Mouse (Mus musculus) E14TG2a.4 (cell line): ENCODE data around the gene Smarcad1.

Source experiments
- H3K27me3 ChIP-seq: 2 replicates; pipeline ENCODE4 v1.6.1; 2014; ENCODE audit warnings: low read length, control low read depth; ENCODE audit not compliant: insufficient read depth
- H3K36me3 ChIP-seq: 2 replicates; pipeline ENCODE4 v1.6.1; 2014; ENCODE audit warnings: low read length, control low read depth; ENCODE audit not compliant: insufficient read depth
- H3K4me1 ChIP-seq: replicated peaks from 2 replicates; pipeline ENCODE4 v1.6.1; 2014; ENCODE audit warnings: low read depth, low read length, control low read depth
- H3K4me3 ChIP-seq: replicated peaks from 2 replicates; pipeline ENCODE4 v1.5.1; 2014; ENCODE audit warnings: mild to moderate bottlenecking, low read length
- H3K9me3 ChIP-seq: 2 replicates; pipeline ENCODE4 v1.6.1; 2014; ENCODE audit warnings: low read length, control low read depth
- CTCF ChIP-seq: conservative IDR thresholded peaks from 2 replicates; pipeline ENCODE4 v1.5.1; 2014; ENCODE audit warnings: low read length
- NANOG ChIP-seq: IDR thresholded peaks from 2 replicates; pipeline ENCODE4 v1.6.1; 2014; ENCODE audit warnings: borderline replicate concordance, low read length, mixed read lengths
- POU5F1 ChIP-seq: IDR thresholded peaks from 2 replicates; pipeline ENCODE4 v1.6.1; 2014; ENCODE audit warnings: low read length, borderline replicate concordance

The Smarcad1 gene

GRCm38 (mm10) chr6:65157042-65157441 lies 114.7 kb downstream of the Smarcad1 start:
- Histone ChIP-seq H3K4me3 (no peak overlapping the region), H3K36me3 (no peaks in the 10 kb centered on the region), H3K9me3 (no peaks in the 10 kb centered on the region), H3K4me1 (no peaks in the 10 kb centered on the region), H3K27me3 (peaks cover 2% of the 10 kb centered on the region; the same call in 1 of the 2 replicates)
- TF ChIP-seq CTCF = no peak
- no peak for TF ChIP-seq NANOG
- TF ChIP-seq POU5F1 = no peak

GRCm38 (mm10) chr6:65159381-65159942 lies 117.1 kb downstream of the Smarcad1 start:
- TF ChIP-seq NANOG (no peak), CTCF (no peak), POU5F1 (no peak)
- Histone ChIP-seq H3K9me3 (no peaks in the 10 kb centered on the region), H3K36me3 (no peaks in the 10 kb centered on the region), H3K4me3 (no peak overlapping the region), H3K27me3 (peaks cover 2% of the 10 kb centered on the region; the same call in 1 of the 2 replicates), H3K4me1 (no peaks in the 10 kb centered on the region)

- Histone ChIP-seq H3K27me3 (peaks cover 2% of the 10 kb centered on the region; the same call in 1 of the 2 replicates), H3K4me3 (no peak overlapping the region), H3K9me3 (no peaks in the 10 kb centered on the region), H3K36me3 (no peaks in the 10 kb centered on the region), H3K4me1 (no peaks in the 10 kb centered on the region)
- TF ChIP-seq NANOG = no peak
- TF ChIP-seq CTCF = no peak
- TF ChIP-seq POU5F1 = no peak
These were observed 121.8 kb downstream of the Smarcad1 start for GRCm38 (mm10) chr6:65164137-65164536.

GRCm38 (mm10) chr6:65164977-65165376 lies 122.6 kb downstream of the Smarcad1 start:
- Histone ChIP-seq H3K4me3 (no peak overlapping the region), H3K9me3 (no peaks in the 10 kb centered on the region), H3K4me1 (no peaks in the 10 kb centered on the region), H3K36me3 (no peaks in the 10 kb centered on the region), H3K27me3 (peaks cover 2% of the 10 kb centered on the region; the same call in 1 of the 2 replicates)
- TF ChIP-seq NANOG (no peak), CTCF (no peak), POU5F1 (no peak)
